Mouse (Mus musculus): Measurements from ENCODE around the gene Uba52. TPM values are rescaled to one million over a fixed set of nuclear protein-coding genes. Genes with fewer than 3 reads are reported as not detected.

Gene Uba52
- total and polyA plus RNA-seq, 2 experiments = 750 to 770 TPM

DNA sequence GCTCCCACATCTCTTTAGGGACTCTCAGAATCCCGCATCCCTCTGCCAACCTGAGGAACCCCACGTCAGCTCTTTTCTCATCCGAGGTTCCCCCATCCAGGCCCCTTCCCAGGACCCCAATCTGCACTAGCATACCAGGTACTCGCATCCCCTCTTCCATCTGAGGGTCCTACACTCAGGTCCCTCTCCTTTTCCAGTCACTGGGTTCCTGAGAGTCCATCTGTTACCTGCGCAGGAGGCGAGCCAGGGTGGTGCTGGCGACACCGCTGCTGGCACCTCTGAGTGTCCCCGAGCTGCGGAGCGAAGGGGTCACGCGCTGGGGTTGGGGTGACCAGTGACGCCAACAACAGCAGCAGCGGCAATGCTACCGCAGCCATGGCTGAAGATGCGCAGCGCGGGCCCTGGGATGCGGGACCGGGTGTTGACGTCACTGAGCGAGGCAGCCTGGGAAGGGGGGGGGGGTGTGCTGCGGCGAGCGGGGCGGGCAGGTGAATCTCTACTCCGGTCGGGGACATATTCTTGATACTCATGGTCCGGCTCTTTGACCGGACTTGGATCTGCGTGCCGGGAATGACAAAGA is 23.6 kb downstream of the Uba52 start, which contains the start of gene Tmem59l:
Tmem59l (minus strand) TSS at position 418 of the 580 bp plus-strand sequence.
- Histone ChIP-seq H3K36me3 (ENCODE audit: control insufficient read depth, insufficient read depth, low read length) (no peaks in the 10 kb centered on the region), H3K4me1 (ENCODE audit: control insufficient read depth, insufficient read depth, low read length) (peaks cover 3% of the 10 kb centered on the region), H3K27ac (replicated peaks; ENCODE audit: insufficient read depth, low read depth, low read length) (no peak within 1 kb of the TSS), H3K9ac (ENCODE audit: low read depth, low read length) (no peak within 1 kb of the TSS), H3K79me2 (ENCODE audit: control insufficient read depth, insufficient read depth, low read length) (no peaks in the 10 kb centered on the region), H3K27me3 (ENCODE audit: control insufficient read depth, insufficient read depth, low read length) (peaks cover 22% of the 10 kb centered on the region), H3K4me3 (ENCODE audit: insufficient read depth, low read depth, low read length) (peak within 1 kb of the TSS; percentile 8; the same call in 1 of the 2 replicates)
- 21% methylated on average over 33 of the region's 33 CpGs for WGBS
- TF ChIP-seq CTCF (IDR thresholded peaks at IDR 0.05; ENCODE audit: low read depth, low read length) = no peak
- TF ChIP-seq POLR2A (IDR thresholded peaks at IDR 0.05; ENCODE audit: extremely low read depth, insufficient read depth, low read length) = no peak
- DNase-seq (ENCODE audit: extremely low read depth, low read depth, low spot score) = no peak

DNA sequence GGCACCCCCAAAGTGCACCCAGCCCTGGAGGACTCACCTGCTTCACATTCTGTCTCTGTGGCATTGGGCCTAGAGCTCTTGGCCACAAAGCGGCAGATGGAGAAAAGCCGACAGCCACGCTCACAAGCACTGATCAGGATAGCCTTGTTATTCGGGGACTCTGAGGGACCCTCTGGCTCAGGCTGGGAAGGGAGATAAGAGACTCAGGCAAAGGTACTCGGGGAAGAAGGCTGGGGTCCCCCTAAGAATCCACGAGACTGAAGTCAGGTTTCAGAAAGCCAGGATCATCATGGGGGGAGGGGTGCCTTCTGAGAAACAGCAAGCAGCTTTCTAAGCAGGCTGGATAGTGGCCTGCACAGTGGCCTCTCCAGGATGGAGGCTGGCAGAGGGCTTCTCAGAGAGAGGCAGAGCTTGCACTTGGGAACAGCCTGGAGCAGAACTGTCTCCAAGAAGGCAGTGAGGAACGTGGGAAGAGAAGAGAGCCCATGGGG is 24.4 kb downstream of the Uba52 start:
- peaks cover 3% of the 10 kb centered on the region for H3K4me1 ChIP-seq (ENCODE audit: control insufficient read depth, insufficient read depth, low read length)
- no peak for TF ChIP-seq CTCF (IDR thresholded peaks at IDR 0.05; ENCODE audit: low read depth, low read length)
- TF ChIP-seq POLR2A (IDR thresholded peaks at IDR 0.05; ENCODE audit: extremely low read depth, insufficient read depth, low read length) = no peak
- no peak overlapping the region for H3K4me3 ChIP-seq (ENCODE audit: insufficient read depth, low read depth, low read length)
- no peak for DNase-seq (ENCODE audit: extremely low read depth, low read depth, low spot score)
- H3K27ac ChIP-seq (replicated peaks; ENCODE audit: insufficient read depth, low read depth, low read length) = no peak overlapping the region
- 73% methylated on average over 7 of the region's 7 CpGs for WGBS
- peaks cover 22% of the 10 kb centered on the region for H3K27me3 ChIP-seq (ENCODE audit: control insufficient read depth, insufficient read depth, low read length)
- H3K79me2 ChIP-seq (ENCODE audit: control insufficient read depth, insufficient read depth, low read length) = no peaks in the 10 kb centered on the region
- no peak overlapping the region for H3K9ac ChIP-seq (ENCODE audit: low read depth, low read length)
- no peaks in the 10 kb centered on the region for H3K36me3 ChIP-seq (ENCODE audit: control insufficient read depth, insufficient read depth, low read length)

DNA sequence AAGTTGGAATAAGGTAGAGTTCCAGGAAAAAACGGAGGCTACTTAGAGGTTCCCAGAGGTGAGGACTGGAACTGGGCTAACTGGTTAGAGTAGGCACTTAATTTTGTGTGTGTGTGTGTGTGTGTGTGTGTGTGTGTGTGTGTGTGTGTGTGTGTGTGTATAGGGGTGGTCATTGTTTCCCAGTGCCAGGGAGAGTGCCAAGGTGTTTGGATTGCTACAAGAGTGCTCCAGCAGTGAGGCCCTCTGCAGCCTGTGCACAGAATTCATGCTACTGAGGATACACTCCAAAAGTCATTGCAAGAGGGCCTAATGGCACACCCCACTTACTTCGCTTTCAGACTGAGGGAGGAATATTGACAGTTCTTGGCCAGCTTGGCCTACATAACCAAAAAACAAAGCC is 27.7 kb downstream of the Uba52 start:
- peaks cover under 1% of the 10 kb centered on the region; the same call in 1 of the 2 replicates for H3K4me1 ChIP-seq (ENCODE audit: control insufficient read depth, insufficient read depth, low read length)
- no peak overlapping the region for H3K27ac ChIP-seq (replicated peaks; ENCODE audit: insufficient read depth, low read depth, low read length)
- H3K79me2 ChIP-seq (ENCODE audit: control insufficient read depth, insufficient read depth, low read length) = no peaks in the 10 kb centered on the region
- H3K36me3 ChIP-seq (ENCODE audit: control insufficient read depth, insufficient read depth, low read length) = no peaks in the 10 kb centered on the region
- H3K4me3 ChIP-seq (ENCODE audit: insufficient read depth, low read depth, low read length) = no peak overlapping the region
- peaks cover 6% of the 10 kb centered on the region for H3K27me3 ChIP-seq (ENCODE audit: control insufficient read depth, insufficient read depth, low read length)
- TF ChIP-seq POLR2A (IDR thresholded peaks at IDR 0.05; ENCODE audit: extremely low read depth, insufficient read depth, low read length) = no peak
- no peak for TF ChIP-seq CTCF (IDR thresholded peaks at IDR 0.05; ENCODE audit: low read depth, low read length)
- H3K9ac ChIP-seq (ENCODE audit: low read depth, low read length) = no peak overlapping the region
- WGBS = 72% methylated on average over 2 of the region's 2 CpGs
- no peak for DNase-seq (ENCODE audit: extremely low read depth, low read depth, low spot score)

DNA sequence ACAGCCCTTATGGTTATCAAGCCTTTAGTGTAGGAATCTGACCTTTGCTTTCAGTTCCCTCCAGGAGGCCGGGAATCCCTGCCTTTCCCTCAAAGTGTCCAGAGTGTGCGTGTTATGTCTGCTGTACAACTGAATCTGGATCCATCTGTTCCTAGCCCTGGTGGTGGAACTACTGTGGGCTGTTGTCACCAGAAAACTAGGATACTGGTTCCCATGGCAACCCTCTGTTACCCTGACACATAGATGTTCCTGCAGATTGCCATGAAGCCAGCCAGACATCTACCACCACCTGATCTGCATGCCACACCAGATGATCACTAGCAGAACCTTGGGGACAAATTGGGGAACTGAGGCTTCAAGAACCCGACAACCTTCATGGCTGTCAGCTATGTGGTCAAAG is 28.7 kb downstream of the Uba52 start:
- Histone ChIP-seq H3K27me3 (ENCODE audit: control insufficient read depth, insufficient read depth, low read length) (peaks cover under 1% of the 10 kb centered on the region), H3K79me2 (ENCODE audit: control insufficient read depth, insufficient read depth, low read length) (no peaks in the 10 kb centered on the region), H3K9ac (ENCODE audit: low read depth, low read length) (no peak overlapping the region), H3K27ac (replicated peaks; ENCODE audit: insufficient read depth, low read depth, low read length) (no peak overlapping the region), H3K36me3 (ENCODE audit: control insufficient read depth, insufficient read depth, low read length) (no peaks in the 10 kb centered on the region), H3K4me3 (ENCODE audit: insufficient read depth, low read depth, low read length) (no peak overlapping the region), H3K4me1 (ENCODE audit: control insufficient read depth, insufficient read depth, low read length) (no peaks in the 10 kb centered on the region; the same call in 1 of the 2 replicates)
- TF ChIP-seq POLR2A (IDR thresholded peaks at IDR 0.05; ENCODE audit: extremely low read depth, insufficient read depth, low read length) = no peak
- no peak for TF ChIP-seq CTCF (IDR thresholded peaks at IDR 0.05; ENCODE audit: low read depth, low read length)
- WGBS = 79% methylated on average over 3 of the region's 3 CpGs
- DNase-seq (ENCODE audit: extremely low read depth, low read depth, low spot score) = no peak

DNA sequence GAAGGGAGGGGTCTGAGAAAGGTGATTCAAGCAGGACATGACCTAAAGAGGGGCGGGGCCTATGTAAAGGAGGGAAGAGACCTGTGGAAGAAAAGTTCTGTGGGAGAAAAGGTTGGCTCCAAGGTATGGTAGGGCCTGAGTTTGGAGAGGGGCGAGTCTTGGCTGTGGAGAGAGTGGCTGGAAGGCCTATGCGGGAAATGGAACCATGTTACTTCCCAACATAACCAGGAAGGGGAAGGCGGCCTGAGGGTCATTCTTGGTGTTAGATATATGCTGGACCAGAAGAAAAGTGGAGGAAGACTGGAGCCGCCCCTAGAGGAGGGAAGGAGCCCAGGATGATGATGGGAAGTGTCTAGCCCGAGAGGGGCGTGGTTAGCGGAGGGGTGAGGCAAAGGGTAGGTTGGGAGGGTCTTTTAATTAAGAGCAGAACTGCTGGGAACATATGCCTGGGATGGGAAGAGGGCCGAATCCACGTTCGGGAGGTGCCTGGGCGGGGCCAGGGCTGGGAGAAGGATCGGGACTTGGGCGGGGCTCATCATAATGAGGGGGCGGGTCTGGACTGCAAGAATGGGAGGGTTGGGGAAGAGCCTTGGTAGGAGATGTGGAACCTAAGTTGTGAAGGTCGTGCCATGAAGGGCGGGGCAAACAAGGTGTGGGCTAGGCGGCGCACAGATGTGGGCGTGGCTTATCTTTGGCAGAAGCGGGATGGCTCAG is 33.2 kb downstream of the Uba52 start:
- 9% methylated on average over 21 of the region's 21 CpGs for WGBS
- TF ChIP-seq POLR2A (IDR thresholded peaks at IDR 0.05; ENCODE audit: extremely low read depth, insufficient read depth, low read length) (no peak), CTCF (IDR thresholded peaks at IDR 0.05; ENCODE audit: low read depth, low read length) (no peak)
- no peak overlapping the region for H3K9ac ChIP-seq (ENCODE audit: low read depth, low read length)
- DNase-seq (ENCODE audit: extremely low read depth, low read depth, low spot score) = peak; percentile 35
- H3K36me3 ChIP-seq (ENCODE audit: control insufficient read depth, insufficient read depth, low read length) = no peaks in the 10 kb centered on the region
- H3K4me3 ChIP-seq (ENCODE audit: insufficient read depth, low read depth, low read length) = peak overlapping the region; percentile 97
- peaks cover 13% of the 10 kb centered on the region; the same call in 1 of the 2 replicates for H3K79me2 ChIP-seq (ENCODE audit: control insufficient read depth, insufficient read depth, low read length)
- no peaks in the 10 kb centered on the region; the same call in 1 of the 2 replicates for H3K4me1 ChIP-seq (ENCODE audit: control insufficient read depth, insufficient read depth, low read length)
- no peak overlapping the region for H3K27ac ChIP-seq (replicated peaks; ENCODE audit: insufficient read depth, low read depth, low read length)
- no peaks in the 10 kb centered on the region for H3K27me3 ChIP-seq (ENCODE audit: control insufficient read depth, insufficient read depth, low read length)

Data from liver, adult 2 months (tissue).